Mouse (Mus musculus) liver, adult 2 months (tissue): ENCODE results near the gene Strip2. TPM values are rescaled to one million over a fixed set of nuclear protein-coding genes. Genes with fewer than 3 reads are reported as not detected.

Experiments
- DNase-seq: peaks from one replicate; pipeline ENCODE4 v3.0.0-alpha.2; 2011; ENCODE audit warnings: low read depth, low spot score; ENCODE audit errors: extremely low read depth
- H3K27ac ChIP-seq: fragments of 200-500 bp; replicated peaks from 2 replicates; pipeline ENCODE4 v1.5.1; 2012; ENCODE audit warnings: low read depth, mild to moderate bottlenecking, control low read depth, inconsistent platforms, low read length; ENCODE audit not compliant: insufficient read depth
- H3K27me3 ChIP-seq: fragments of 200-500 bp; 2 replicates; pipeline ENCODE4 v1.6.1; 2012; ENCODE audit warnings: mild to moderate bottlenecking, moderate library complexity, low read length, inconsistent platforms; ENCODE audit not compliant: control insufficient read depth, insufficient read depth
- H3K36me3 ChIP-seq: fragments of 200-500 bp; 2 replicates; pipeline ENCODE4 v1.6.1; 2012; ENCODE audit warnings: low read length, inconsistent platforms; ENCODE audit not compliant: control insufficient read depth, insufficient read depth
- H3K4me1 ChIP-seq: fragments of 200-500 bp; 2 replicates; pipeline ENCODE4 v1.6.1; 2011; ENCODE audit warnings: low read length; ENCODE audit not compliant: control insufficient read depth, insufficient read depth
- H3K4me3 ChIP-seq: fragments of 200-500 bp; 2 replicates; pipeline ENCODE4 v1.5.1; 2011; ENCODE audit warnings: low read depth, mild to moderate bottlenecking, control low read depth, low read length, moderate library complexity; ENCODE audit not compliant: insufficient read depth
- H3K79me2 ChIP-seq: fragments of 200-500 bp; 2 replicates; pipeline ENCODE4 v1.6.1; 2012; ENCODE audit warnings: inconsistent platforms, mild to moderate bottlenecking, low read length, moderate library complexity; ENCODE audit not compliant: control insufficient read depth, insufficient read depth
- H3K9ac ChIP-seq: fragments of 200-500 bp; 2 replicates; pipeline ENCODE4 v1.6.1; 2012; ENCODE audit warnings: low read depth, mild to moderate bottlenecking, control low read depth, inconsistent platforms, low read length
- CTCF ChIP-seq: fragments of 200-500 bp; IDR thresholded peaks from 2 replicates; pipeline ENCODE4 v1.5.1; 2011; ENCODE audit warnings: low read depth, low read length, control low read depth
- POLR2A ChIP-seq: fragments of 200-500 bp; IDR thresholded peaks from 2 replicates; pipeline ENCODE4 v1.6.1; 2011; ENCODE audit warnings: low read length, control low read depth; ENCODE audit not compliant: insufficient read depth; ENCODE audit errors: extremely low read depth
- WGBS: fragments of 180-500 bp; shearing (Covaris S2); methylation state at CpG from one replicate; pipeline ENCODE4 v1.1.7; 2018; 5-methylcytosine and 5-hydroxymethylcytosine counted together
- polyA plus RNA-seq: library from polyadenylated mRNA; depleted of rRNA; stranded (reverse); fragments of >200 nt; gene quantifications from 2 replicates; pipeline ENCODE4 v1.2.3, GENCODE M21; 2012; rRNA removed
- total RNA-seq: library from RNA; depleted of rRNA; stranded (reverse); fragments of >200 nt; gene quantifications from 2 replicates; pipeline ENCODE4 v1.2.3, GENCODE M21; 2014; rRNA removed

Strip2 gene
- total and polyA plus RNA-seq, 2 experiments, result 0.02 to 0.18 TPM

DNA sequence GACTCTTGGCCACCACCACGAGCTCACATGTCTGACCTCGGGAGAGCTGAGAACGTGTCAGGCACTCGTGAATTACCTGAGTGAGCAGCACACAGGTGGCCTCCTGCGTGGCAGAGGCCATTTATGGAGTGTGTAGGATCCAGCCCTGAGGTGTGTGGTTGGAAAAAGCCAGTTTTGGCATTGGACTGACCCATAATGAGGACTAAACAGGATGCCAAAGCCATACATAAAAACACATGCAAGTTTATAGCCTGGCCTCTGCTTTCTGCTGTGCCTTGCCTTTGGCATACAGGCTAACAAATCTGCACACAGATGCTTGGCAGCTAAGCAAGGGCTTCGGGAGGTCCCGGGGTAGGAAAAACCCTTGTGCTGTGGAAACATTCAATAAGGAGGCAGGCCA is 92.4 kb downstream of the Strip2 start:
- TF ChIP-seq CTCF (no peak), POLR2A (no peak)
- H3K4me1 ChIP-seq, result no peaks in the 10 kb centered on the region
- no peak for DNase-seq
- no peak overlapping the region for H3K9ac ChIP-seq
- no peak overlapping the region for H3K27ac ChIP-seq
- WGBS, result 89% methylated on average over 7 of the region's 7 CpGs
- H3K4me3 ChIP-seq, result no peak overlapping the region
- no peaks in the 10 kb centered on the region for H3K36me3 ChIP-seq
- no peaks in the 10 kb centered on the region for H3K79me2 ChIP-seq
- H3K27me3 ChIP-seq, result no peaks in the 10 kb centered on the region

Other genes with a start within 250 kb of the Strip2 start
- gene Tspan33, start 222.8 kb upstream of the Strip2 start, total RNA-seq, result 4.2 and 9.3 TPM in 2 replicates
- 7.0 and 8.5 TPM in 2 replicates for gene Tspan33, start 222.8 kb upstream of the Strip2 start, polyA plus RNA-seq
- 4.1 and 5.0 TPM in 2 replicates for gene Smo, start 181.5 kb upstream of the Strip2 start, total RNA-seq
- gene Smo, start 181.5 kb upstream of the Strip2 start, polyA plus RNA-seq, result 6.7 and 10.5 TPM in 2 replicates
- 8.9 and 11.8 TPM in 2 replicates for gene Ahcyl2, start 149.0 kb upstream of the Strip2 start, total RNA-seq
- 5.2 and 7.4 TPM in 2 replicates for gene Ahcyl2, start 149.0 kb upstream of the Strip2 start, polyA plus RNA-seq
- 11.5 and 15.3 TPM in 2 replicates for gene Nrf1, start 131.0 kb downstream of the Strip2 start, total RNA-seq
- 11.3 and 13.5 TPM in 2 replicates for gene Nrf1, start 131.0 kb downstream of the Strip2 start, polyA plus RNA-seq